Mouse (Mus musculus) adrenal gland, postnatal 36 days (tissue): ENCODE data around the gene Tktl2. TPM values are rescaled to one million over a fixed set of nuclear protein-coding genes. Genes with fewer than 3 reads are reported as not detected.

Experiments used
- DNase-seq, 2 experiments: peaks; one replicate each; pipeline ENCODE4 v3.0.0; 2021; ENCODE audit warnings: mixed read lengths in 1 of 2
- long read RNA-seq, 2 experiments: library from polyadenylated mRNA; stranded (forward); transcript quantifications; one replicate each; pipeline ENCODE4 v2.0.0; 2021; ENCODE audit warnings: borderline sequencing depth in 2 of 2
- total RNA-seq, 2 experiments: library from RNA; stranded (reverse); gene quantifications; 2 replicates each; pipeline ENCODE4 v1.2.3; 2021

Gene Tktl2
- not detected for total RNA-seq
- long read RNA-seq, experiment 1 = 0 reads
- long read RNA-seq, experiment 2 = 0 reads

- DNase-seq = no peak
Measured at GRCm38 (mm10) chr8:66511537-66511936, at the start of gene Tktl2. Tktl2 (plus strand) TSS chr8:66511756.

- DNase-seq = no peak
Measured at GRCm38 (mm10) chr8:66469821-66470220, 41.7 kb upstream of the Tktl2 start.

GRCm38 (mm10) chr8:66476880-66477279, 34.7 kb upstream of the Tktl2 start:
- no peak for DNase-seq

GRCm38 (mm10) chr8:66486084-66486763, 25.3 kb upstream of the Tktl2 start, which contains the start of gene Tma16:
Tma16 (minus strand) TSS chr8:66486530.
- DNase-seq = peak; percentile 83

- no peak for DNase-seq
Measured at GRCm38 (mm10) chr8:66488556-66488955, 23.0 kb upstream of the Tktl2 start.

GRCm38 (mm10) chr8:66490624-66491023, 20.9 kb upstream of the Tktl2 start:
- DNase-seq = no peak

- no peak for DNase-seq
Measured at GRCm38 (mm10) chr8:66494496-66494895, 17.1 kb upstream of the Tktl2 start.

GRCm38 (mm10) chr8:66495726-66496125, 15.8 kb upstream of the Tktl2 start:
- peak; percentile 74 to 79 for DNase-seq

- DNase-seq = peak in 1 of 2 experiments; percentile 42
Measured at GRCm38 (mm10) chr8:66496998-66497577, 14.5 kb upstream of the Tktl2 start.

- DNase-seq = no peak
Measured at GRCm38 (mm10) chr8:66503381-66503780, 8.2 kb upstream of the Tktl2 start.

- DNase-seq = no peak
Measured at GRCm38 (mm10) chr8:66519149-66519548, 7.6 kb downstream of the Tktl2 start.

- no peak for DNase-seq
Measured at GRCm38 (mm10) chr8:66520576-66520975, 9.0 kb downstream of the Tktl2 start.

- DNase-seq = no peak
Measured at GRCm38 (mm10) chr8:66550092-66550491, 38.5 kb downstream of the Tktl2 start.

Other genes with a start within 250 kb of the Tktl2 start
- 1 to 10 TPM; 5.7 to 8.9 TPM for gene Tma16, start 25.2 kb upstream of the Tktl2 start, total RNA-seq
- under 1 TPM in 1 of 2 experiments, not detected in 1; 0.13 TPM for gene Npy5r, start 176.4 kb downstream of the Tktl2 start, total RNA-seq
- gene Npy1r, start 185.4 kb downstream of the Tktl2 start, total RNA-seq = 1 to 10 TPM; 2.9 to 3.3 TPM